Mouse (Mus musculus): ENCODE data around the gene Taar7b. TPM values are rescaled to one million over a fixed set of nuclear protein-coding genes. Genes with fewer than 3 reads are reported as not detected.

Gene Taar7b
- total and polyA plus RNA-seq, 3 experiments, result not detected

DNA sequence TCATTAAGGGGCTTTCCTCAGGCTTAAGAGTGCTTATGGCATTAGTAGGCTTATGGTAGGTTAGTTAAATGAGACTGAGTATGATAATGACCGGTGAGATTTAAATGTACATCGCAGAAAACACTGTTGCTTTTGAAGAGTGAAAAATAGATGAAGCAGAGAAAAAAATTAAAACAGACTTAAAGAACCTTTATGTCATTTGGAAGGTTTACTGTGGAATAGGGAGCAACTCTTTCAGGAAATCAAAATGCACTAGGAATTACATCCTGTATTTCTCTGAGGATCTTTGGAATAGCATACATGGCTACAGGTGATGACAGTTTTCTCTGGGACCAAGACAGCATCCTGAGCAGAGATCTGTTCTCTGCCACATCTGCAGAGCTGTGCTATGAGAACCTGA lies 37.6 kb downstream of the Taar7b start, which contains the start of gene Taar7e:
Taar7e (plus strand) TSS at position 301 of the 400 bp plus-strand sequence.
- H3K36me3 ChIP-seq (replicated peaks), result no peaks in the 10 kb centered on the region
- H3K4me1 ChIP-seq (ENCODE audit: insufficient read depth, low read depth, low read length), result no peaks in the 10 kb centered on the region
- ATAC-seq (ENCODE audit: extremely low read depth, insufficient number of reproducible peaks, low FRiP score, poor library complexity, severe bottlenecking) (no peak), DNase-seq (ENCODE audit: low spot score) (no peak)
- H3K27me3 ChIP-seq (ENCODE audit: insufficient read depth, low read length), result no peaks in the 10 kb centered on the region
- no peak within 1 kb of the TSS for H3K4me3 ChIP-seq (ENCODE audit: low read depth, low read length)
- no peaks in the 10 kb centered on the region for H3K9me3 ChIP-seq (replicated peaks)
- TF ChIP-seq GATA2 (IDR thresholded peaks at IDR 0.05; ENCODE audit: borderline replicate concordance, low read depth, low read length), result no peak
- TF ChIP-seq GATA1 (IDR thresholded peaks at IDR 0.05; ENCODE audit: borderline replicate concordance, low read length), result no peak
- TF ChIP-seq POLR2AphosphoS5 (IDR thresholded peaks at IDR 0.05; ENCODE audit: insufficient replicate concordance, low read depth, low read length), result no peak
- no peak for TF ChIP-seq TAL1 (conservative IDR thresholded peaks at IDR 0.05; ENCODE audit: low read depth, low read length)
- no peak for TF ChIP-seq CTCF (IDR thresholded peaks at IDR 0.05; ENCODE audit: low read depth, low read length)

DNA sequence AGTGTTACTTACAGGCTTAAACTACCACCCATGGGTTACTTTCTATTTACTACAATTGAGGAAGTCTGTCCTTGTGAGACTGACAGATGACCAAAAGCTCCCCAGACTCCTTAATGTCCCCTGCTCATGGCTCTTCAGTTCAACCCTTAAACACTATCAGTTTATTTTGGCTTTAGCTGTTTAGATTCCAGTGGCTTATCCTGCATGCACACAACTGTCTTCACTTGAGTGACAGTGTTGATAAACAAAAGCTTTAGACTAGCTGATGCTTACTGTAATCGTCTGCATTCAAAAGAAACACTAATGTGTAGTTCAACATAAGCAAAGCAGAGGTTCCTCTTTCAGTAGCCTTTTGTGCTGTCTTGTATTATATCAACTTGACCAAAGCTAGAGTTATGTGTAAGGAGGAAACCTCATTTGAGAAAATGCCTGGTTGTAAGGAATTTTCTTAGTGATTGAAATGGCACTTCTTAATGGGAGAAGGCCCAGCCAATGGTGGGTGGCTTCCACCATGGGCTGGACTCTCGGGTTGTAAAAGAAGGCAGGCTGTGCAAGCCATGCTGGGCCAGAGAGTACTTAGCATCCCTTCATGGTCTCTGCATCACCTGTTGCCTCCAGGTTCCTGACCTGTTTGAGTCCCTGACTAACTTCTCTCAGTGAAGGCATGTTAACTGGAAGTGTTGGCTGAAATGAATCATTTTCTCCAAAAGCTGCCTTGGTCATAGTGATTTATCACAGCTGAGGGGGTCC lies 40.6 kb downstream of the Taar7b start:
- Histone ChIP-seq H3K4me1 (ENCODE audit: insufficient read depth, low read depth, low read length) (no peaks in the 10 kb centered on the region), H3K36me3 (replicated peaks) (no peaks in the 10 kb centered on the region), H3K27me3 (ENCODE audit: insufficient read depth, low read length) (no peaks in the 10 kb centered on the region), H3K4me3 (ENCODE audit: low read depth, low read length) (no peak overlapping the region), H3K9me3 (replicated peaks) (no peaks in the 10 kb centered on the region)
- no peak for DNase-seq (ENCODE audit: low spot score)
- TF ChIP-seq CTCF (IDR thresholded peaks at IDR 0.05; ENCODE audit: low read depth, low read length) (no peak), TAL1 (conservative IDR thresholded peaks at IDR 0.05; ENCODE audit: low read depth, low read length) (no peak), POLR2AphosphoS5 (IDR thresholded peaks at IDR 0.05; ENCODE audit: insufficient replicate concordance, low read depth, low read length) (no peak), GATA2 (IDR thresholded peaks at IDR 0.05; ENCODE audit: borderline replicate concordance, low read depth, low read length) (no peak), GATA1 (IDR thresholded peaks at IDR 0.05; ENCODE audit: borderline replicate concordance, low read length) (no peak)
- no peak for ATAC-seq (ENCODE audit: extremely low read depth, insufficient number of reproducible peaks, low FRiP score, poor library complexity, severe bottlenecking)

DNA sequence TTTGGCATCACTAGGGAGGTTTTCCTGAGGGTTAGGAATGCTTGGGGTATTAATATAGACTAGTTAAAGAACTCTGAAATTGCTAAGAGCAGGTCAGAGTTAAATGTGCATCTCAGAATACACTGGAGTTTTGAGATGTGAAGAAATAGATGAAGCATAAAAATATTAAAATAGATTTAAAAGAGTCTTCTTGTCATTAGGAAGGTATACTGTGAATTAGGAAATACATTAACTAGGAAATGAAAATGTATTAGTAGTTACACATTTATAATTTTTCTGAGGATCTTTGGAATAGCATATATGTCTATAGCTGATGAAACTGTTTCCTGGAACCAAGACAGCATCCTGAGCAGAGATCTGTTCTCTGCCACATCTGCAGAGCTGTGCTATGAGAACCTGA lies 49.5 kb downstream of the Taar7b start, which contains the start of gene Taar7f:
Taar7f (plus strand) TSS at position 301 of the 400 bp plus-strand sequence.
- Histone ChIP-seq H3K36me3 (replicated peaks) (no peaks in the 10 kb centered on the region), H3K4me1 (ENCODE audit: insufficient read depth, low read depth, low read length) (no peaks in the 10 kb centered on the region), H3K9me3 (replicated peaks) (no peaks in the 10 kb centered on the region), H3K27me3 (ENCODE audit: insufficient read depth, low read length) (0 out of 2 replicates have a peak, but pooled peaks cover 5% of the 10 kb centered on the region), H3K4me3 (ENCODE audit: low read depth, low read length) (no peak within 1 kb of the TSS)
- DNase-seq (ENCODE audit: low spot score) (no peak), ATAC-seq (ENCODE audit: extremely low read depth, insufficient number of reproducible peaks, low FRiP score, poor library complexity, severe bottlenecking) (no peak)
- TF ChIP-seq POLR2AphosphoS5 (IDR thresholded peaks at IDR 0.05; ENCODE audit: insufficient replicate concordance, low read depth, low read length), result no peak
- TF ChIP-seq CTCF (IDR thresholded peaks at IDR 0.05; ENCODE audit: low read depth, low read length), result no peak
- TF ChIP-seq GATA1 (IDR thresholded peaks at IDR 0.05; ENCODE audit: borderline replicate concordance, low read length), result no peak

Other genes starting within 250 kb of the Taar7b start
- gene Rps12, start 212.7 kb upstream of the Taar7b start, total RNA-seq (2014; fragmentation: Nextera tagmentation), result 1,930 and 2,036 TPM in 2 replicates
- 1,882 and 2,182 TPM in 2 replicates for gene Rps12, start 212.7 kb upstream of the Taar7b start, total RNA-seq (2017)
- gene Rps12, start 212.7 kb upstream of the Taar7b start, polyA plus RNA-seq (2012), result 1,152 and 1,558 TPM in 2 replicates
- gene Slc18b1, start 203.0 kb upstream of the Taar7b start, total RNA-seq (2014; fragmentation: Nextera tagmentation), result not detected in 2 replicates
- not detected in 2 replicates for gene Slc18b1, start 203.0 kb upstream of the Taar7b start, total RNA-seq (2017)
- gene Slc18b1, start 203.0 kb upstream of the Taar7b start, polyA plus RNA-seq (2012), result not detected in 2 replicates
- not detected in 2 replicates for gene Vnn3, start 148.5 kb upstream of the Taar7b start, total RNA-seq (2014; fragmentation: Nextera tagmentation)
- not detected in 2 replicates for gene Vnn3, start 148.5 kb upstream of the Taar7b start, total RNA-seq (2017)
- gene Vnn3, start 148.5 kb upstream of the Taar7b start, polyA plus RNA-seq (2012), result not detected in 2 replicates
- not detected in 2 replicates for gene Vnn1, start 105.3 kb upstream of the Taar7b start, total RNA-seq (2014; fragmentation: Nextera tagmentation)
- 0.06 TPM in 1 of 2 replicates, not detected in the other for gene Vnn1, start 105.3 kb upstream of the Taar7b start, total RNA-seq (2017)
- gene Vnn1, start 105.3 kb upstream of the Taar7b start, polyA plus RNA-seq (2012), result not detected in 2 replicates
- gene Taar1, start 79.6 kb upstream of the Taar7b start, total RNA-seq (2014; fragmentation: Nextera tagmentation), result not detected in 2 replicates
- 0.23 TPM in 1 of 2 replicates, not detected in the other for gene Taar1, start 79.6 kb upstream of the Taar7b start, total RNA-seq (2017)
- not detected in 2 replicates for gene Taar1, start 79.6 kb upstream of the Taar7b start, polyA plus RNA-seq (2012)
- gene Taar2, start 61.4 kb upstream of the Taar7b start, total RNA-seq (2014; fragmentation: Nextera tagmentation), result not detected in 2 replicates
- gene Taar2, start 61.4 kb upstream of the Taar7b start, total RNA-seq (2017), result 0.12 TPM in 1 of 2 replicates, not detected in the other
- gene Taar2, start 61.4 kb upstream of the Taar7b start, polyA plus RNA-seq (2012), result not detected in 2 replicates
- gene Taar3, start 50.4 kb upstream of the Taar7b start, total RNA-seq (2014; fragmentation: Nextera tagmentation), result not detected in 2 replicates
- gene Taar3, start 50.4 kb upstream of the Taar7b start, total RNA-seq (2017), result 0.11 TPM in 1 of 2 replicates, not detected in the other
- gene Taar3, start 50.4 kb upstream of the Taar7b start, polyA plus RNA-seq (2012), result not detected in 2 replicates
- not detected in 2 replicates for gene Taar4, start 39.4 kb upstream of the Taar7b start, total RNA-seq (2014; fragmentation: Nextera tagmentation)
- gene Taar4, start 39.4 kb upstream of the Taar7b start, total RNA-seq (2017), result 0.29 TPM in 1 of 2 replicates, not detected in the other
- gene Taar4, start 39.4 kb upstream of the Taar7b start, polyA plus RNA-seq (2012), result not detected in 2 replicates
- gene Taar5, start 29.2 kb upstream of the Taar7b start, total RNA-seq (2014; fragmentation: Nextera tagmentation), result not detected in 2 replicates
- gene Taar5, start 29.2 kb upstream of the Taar7b start, total RNA-seq (2017), result 0.38 TPM in 1 of 2 replicates, not detected in the other
- gene Taar5, start 29.2 kb upstream of the Taar7b start, polyA plus RNA-seq (2012), result not detected in 2 replicates
- not detected in 2 replicates for gene Taar6, start 14.3 kb upstream of the Taar7b start, total RNA-seq (2014; fragmentation: Nextera tagmentation)
- not detected in 2 replicates for gene Taar6, start 14.3 kb upstream of the Taar7b start, total RNA-seq (2017)
- not detected in 2 replicates for gene Taar6, start 14.3 kb upstream of the Taar7b start, polyA plus RNA-seq (2012)
- not detected in 2 replicates for gene Taar7a, start 6.5 kb upstream of the Taar7b start, total RNA-seq (2014; fragmentation: Nextera tagmentation)
- gene Taar7a, start 6.5 kb upstream of the Taar7b start, total RNA-seq (2017), result not detected in 2 replicates
- not detected in 2 replicates for gene Taar7a, start 6.5 kb upstream of the Taar7b start, polyA plus RNA-seq (2012)
- gene Taar7d, start 27.3 kb downstream of the Taar7b start, total RNA-seq (2014; fragmentation: Nextera tagmentation), result not detected in 2 replicates
- 0.16 TPM in 1 of 2 replicates, not detected in the other for gene Taar7d, start 27.3 kb downstream of the Taar7b start, total RNA-seq (2017)
- gene Taar7d, start 27.3 kb downstream of the Taar7b start, polyA plus RNA-seq (2012), result not detected in 2 replicates
- gene Taar7e, start 37.7 kb downstream of the Taar7b start, total RNA-seq (2014; fragmentation: Nextera tagmentation), result not detected in 2 replicates
- 0.33 TPM in 1 of 2 replicates, not detected in the other for gene Taar7e, start 37.7 kb downstream of the Taar7b start, total RNA-seq (2017)
- gene Taar7e, start 37.7 kb downstream of the Taar7b start, polyA plus RNA-seq (2012), result not detected in 2 replicates
- gene Taar7f, start 49.6 kb downstream of the Taar7b start, total RNA-seq (2014; fragmentation: Nextera tagmentation), result not detected in 2 replicates
- gene Taar7f, start 49.6 kb downstream of the Taar7b start, total RNA-seq (2017), result not detected in 2 replicates
- gene Taar7f, start 49.6 kb downstream of the Taar7b start, polyA plus RNA-seq (2012), result not detected in 2 replicates
- not detected in 2 replicates for gene Taar8a, start 76.6 kb downstream of the Taar7b start, total RNA-seq (2014; fragmentation: Nextera tagmentation)
- gene Taar8a, start 76.6 kb downstream of the Taar7b start, total RNA-seq (2017), result not detected in 2 replicates
- gene Taar8a, start 76.6 kb downstream of the Taar7b start, polyA plus RNA-seq (2012), result not detected in 2 replicates
- not detected in 2 replicates for gene Taar8b, start 92.4 kb downstream of the Taar7b start, total RNA-seq (2014; fragmentation: Nextera tagmentation)
- not detected in 2 replicates for gene Taar8b, start 92.4 kb downstream of the Taar7b start, total RNA-seq (2017)
- not detected in 2 replicates for gene Taar8b, start 92.4 kb downstream of the Taar7b start, polyA plus RNA-seq (2012)
- not detected in 2 replicates for gene Taar8c, start 102.0 kb downstream of the Taar7b start, total RNA-seq (2014; fragmentation: Nextera tagmentation)
- not detected in 2 replicates for gene Taar8c, start 102.0 kb downstream of the Taar7b start, total RNA-seq (2017)
- not detected in 2 replicates for gene Taar8c, start 102.0 kb downstream of the Taar7b start, polyA plus RNA-seq (2012)
- gene Taar9, start 109.6 kb downstream of the Taar7b start, total RNA-seq (2014; fragmentation: Nextera tagmentation), result not detected in 2 replicates
- 0.11 TPM in 1 of 2 replicates, not detected in the other for gene Taar9, start 109.6 kb downstream of the Taar7b start, total RNA-seq (2017)
- gene Taar9, start 109.6 kb downstream of the Taar7b start, polyA plus RNA-seq (2012), result not detected in 2 replicates
- 33.1 and 61.8 TPM in 2 replicates for gene Stx7, start 149.4 kb downstream of the Taar7b start, total RNA-seq (2014; fragmentation: Nextera tagmentation)
- gene Stx7, start 149.4 kb downstream of the Taar7b start, total RNA-seq (2017), result 35.7 and 39.2 TPM in 2 replicates
- gene Stx7, start 149.4 kb downstream of the Taar7b start, polyA plus RNA-seq (2012), result 40.7 and 47.8 TPM in 2 replicates
- gene Moxd1, start 223.6 kb downstream of the Taar7b start, total RNA-seq (2014; fragmentation: Nextera tagmentation), result not detected in 2 replicates
- 0.06 TPM in 1 of 2 replicates, not detected in the other for gene Moxd1, start 223.6 kb downstream of the Taar7b start, total RNA-seq (2017)
- not detected in 2 replicates for gene Moxd1, start 223.6 kb downstream of the Taar7b start, polyA plus RNA-seq (2012)